Mouse (Mus musculus) liver, embryonic 13.5 days (tissue): Measurements from ENCODE around the gene Rps11. TPM values are rescaled to one million over a fixed set of nuclear protein-coding genes. Genes with fewer than 3 reads are reported as not detected.
A peak's percentile ranks its signal among the peaks of the same experiment; 100 is the strongest.
"Not testable (repeated sequence)": the region's sequence is repeated elsewhere in the genome, so short reads cannot be mapped to it uniquely, and the experiment has no call there.

Source experiments
- ATAC-seq: fragments of 200-750 bp; cut with Nextera tagmentation; 2 replicates; pipeline ENCODE4 v1.8.0; 2017; ENCODE audit warnings: low read depth, mild to moderate bottlenecking, moderate number of reproducible peaks, moderate library complexity
- DNase-seq: peaks from one replicate; pipeline ENCODE4 v3.0.0; 2022
- H3K27ac ChIP-seq: fragments of 300-500 bp; sonication (generic); 2 replicates; pipeline ENCODE4 v1.5.1; 2015; ENCODE audit warnings: moderate library complexity, mild to moderate bottlenecking, inconsistent platforms
- H3K27me3 ChIP-seq: fragments of 300-500 bp; sonication (generic); 2 replicates; pipeline ENCODE4 v1.6.1; 2015; ENCODE audit warnings: mild to moderate bottlenecking, inconsistent platforms
- H3K36me3 ChIP-seq: fragments of 300-500 bp; sonication (generic); 2 replicates; pipeline ENCODE4 v1.6.1; 2015; ENCODE audit warnings: mild to moderate bottlenecking, inconsistent platforms
- H3K4me1 ChIP-seq: fragments of 300-500 bp; sonication (generic); replicated peaks from 2 replicates; pipeline ENCODE4 v1.6.1; 2015; ENCODE audit warnings: inconsistent platforms
- H3K4me2 ChIP-seq: fragments of 300-500 bp; sonication (generic); 2 replicates; pipeline ENCODE4 v1.6.1; 2015; ENCODE audit warnings: inconsistent platforms, mild to moderate bottlenecking, moderate library complexity
- H3K4me3 ChIP-seq: fragments of 300-500 bp; sonication (generic); replicated peaks from 2 replicates; pipeline ENCODE4 v1.5.1; 2015; ENCODE audit warnings: mild to moderate bottlenecking, inconsistent platforms
- H3K9ac ChIP-seq: fragments of 300-500 bp; sonication (generic); 2 replicates; pipeline ENCODE4 v1.6.1; 2015; ENCODE audit warnings: mild to moderate bottlenecking, inconsistent platforms
- H3K9me3 ChIP-seq: fragments of 300-500 bp; sonication (generic); replicated peaks from 2 replicates; pipeline ENCODE4 v1.6.1; 2016; ENCODE audit warnings: inconsistent platforms
- WGBS: fragments of 180-500 bp; shearing (Covaris S2); methylation state at CpG from one replicate; pipeline ENCODE4 v1.1.7; 2015; ENCODE audit not compliant: insufficient replicate concordance; 5-methylcytosine and 5-hydroxymethylcytosine counted together
- polyA plus RNA-seq: library from polyadenylated mRNA; unstranded; fragments of >200 nt; fragmentation: Nextera tagmentation; extraction: Ambion mirVana; gene quantifications from 2 replicates; pipeline ENCODE4 v1.2.1, GENCODE M21; 2015

Rps11 gene
- 1,277 and 1,372 TPM in 2 replicates for polyA plus RNA-seq

DNA sequence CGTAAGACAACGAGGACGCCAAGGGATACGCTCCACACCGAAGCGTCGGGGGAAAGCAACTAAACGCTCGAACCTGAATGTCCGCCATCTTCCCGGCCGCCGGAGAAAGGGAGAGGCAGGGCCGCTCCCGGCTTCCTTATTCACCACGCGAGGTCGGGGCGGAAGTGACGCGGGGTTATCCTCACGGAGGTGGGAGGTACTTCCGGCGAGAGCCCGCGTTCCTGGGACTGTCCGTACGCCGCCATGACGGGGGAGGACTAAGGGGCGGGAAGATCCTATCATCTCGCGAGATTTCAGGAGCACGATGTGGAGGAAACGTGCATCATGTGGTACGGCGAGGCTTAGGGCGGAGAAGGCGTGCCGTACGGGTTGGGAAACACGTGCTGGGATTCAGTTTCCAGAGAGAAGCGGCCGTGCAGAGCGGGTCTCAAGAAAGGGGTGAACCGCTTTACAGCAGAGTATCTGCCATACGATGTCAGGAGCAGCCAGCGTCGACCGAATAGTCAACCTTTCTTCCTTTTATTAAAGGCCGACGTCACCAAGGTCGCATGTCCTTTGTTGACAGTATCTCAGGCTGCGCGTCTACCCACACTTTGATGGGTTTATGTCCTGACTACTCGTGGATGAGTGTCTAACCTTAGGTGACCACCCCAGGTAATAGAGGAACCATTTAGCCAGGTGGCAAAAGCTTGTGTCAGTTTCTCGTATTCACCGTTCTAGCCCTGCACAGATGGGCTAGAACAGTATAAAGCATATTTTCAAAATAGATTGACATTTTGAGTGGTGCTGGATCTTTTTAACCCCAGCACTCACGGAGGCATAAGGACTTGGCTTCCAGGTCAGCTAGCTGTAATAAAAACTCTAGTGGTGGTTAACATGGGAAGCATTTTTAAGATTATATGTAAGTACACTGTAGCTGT is at the start of gene Rps11:
Gene Rps11 (minus strand): TSS at position 216 of the 920 bp plus-strand sequence.
- Histone ChIP-seq H3K9ac (peak within 1 kb of the TSS; percentile 98), H3K4me3 (peak within 1 kb of the TSS; percentile 95), H3K9me3 (no peaks in the 10 kb centered on the region), H3K27me3 (no peaks in the 10 kb centered on the region), H3K36me3 (peaks cover 73% of the 10 kb centered on the region), H3K4me1 (peaks cover 79% of the 10 kb centered on the region), H3K27ac (peak within 1 kb of the TSS; percentile 94), H3K4me2 (peak within 1 kb of the TSS; percentile 94)
- WGBS, result under 1% methylated on average over 59 of the region's 59 CpGs
- ATAC-seq (peak; percentile 78), DNase-seq (peak; percentile 99)

DNA sequence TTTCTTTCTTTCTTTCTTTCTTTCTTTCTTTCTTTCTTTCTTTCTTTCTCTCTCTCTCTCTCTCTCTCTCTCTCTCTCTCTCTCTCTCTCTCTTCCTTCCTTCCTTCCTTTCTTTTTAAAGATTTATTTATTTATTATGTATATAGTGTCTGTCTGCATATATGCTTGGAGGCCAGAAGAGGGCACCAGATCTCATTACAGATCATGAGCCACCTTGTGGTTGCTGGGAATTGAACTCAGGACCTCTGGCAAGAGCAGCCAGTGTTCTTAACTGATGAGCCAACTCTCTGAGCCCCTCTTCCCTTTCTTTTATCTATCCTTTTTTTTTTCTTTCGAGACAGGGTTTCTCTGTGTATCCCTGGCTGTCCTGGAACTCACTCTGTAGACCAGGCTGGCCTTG is 49.5 kb upstream of the Rps11 start:
- not testable (repeated sequence) for ATAC-seq, H3K4me3 ChIP-seq, H3K9ac ChIP-seq, H3K27ac ChIP-seq, H3K36me3 ChIP-seq, H3K4me2 ChIP-seq, DNase-seq, H3K4me1 ChIP-seq
- 25% methylated on average over 1 of the region's 1 CpGs for WGBS
- peaks cover 93% of the 10 kb centered on the region for H3K27me3 ChIP-seq
- H3K9me3 ChIP-seq, result peaks cover 23% of the 10 kb centered on the region

DNA sequence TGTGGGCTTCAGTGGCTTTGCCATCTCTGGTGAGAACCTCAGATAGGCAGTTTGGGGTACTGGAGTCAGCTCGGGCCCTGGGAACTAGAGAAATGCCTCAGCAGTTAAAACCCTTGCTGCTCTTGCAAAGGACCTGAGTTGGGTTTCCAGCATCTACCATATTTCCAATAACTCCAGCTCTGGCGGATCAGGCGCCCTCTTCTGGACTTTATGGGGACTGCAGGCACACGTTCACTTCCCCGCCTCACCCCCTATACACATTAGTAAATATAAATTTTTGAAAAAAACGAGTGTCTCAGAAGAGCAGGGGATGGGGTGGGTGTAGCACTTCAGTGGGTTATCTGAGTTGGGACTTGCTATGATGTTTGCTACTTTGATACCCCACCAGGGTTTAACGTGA is 48.7 kb upstream of the Rps11 start:
- H3K4me2 ChIP-seq, result no peak overlapping the region
- H3K4me3 ChIP-seq, result no peak overlapping the region
- H3K4me1 ChIP-seq, result peaks cover 5% of the 10 kb centered on the region; the same call in 1 of the 2 replicates
- no peak overlapping the region for H3K9ac ChIP-seq
- no peak overlapping the region for H3K27ac ChIP-seq
- H3K9me3 ChIP-seq, result peaks cover 27% of the 10 kb centered on the region
- WGBS, result 48% methylated on average over 7 of the region's 7 CpGs
- peaks cover 93% of the 10 kb centered on the region for H3K27me3 ChIP-seq
- peak; percentile 32 for DNase-seq
- no peaks in the 10 kb centered on the region for H3K36me3 ChIP-seq
- no peak for ATAC-seq

DNA sequence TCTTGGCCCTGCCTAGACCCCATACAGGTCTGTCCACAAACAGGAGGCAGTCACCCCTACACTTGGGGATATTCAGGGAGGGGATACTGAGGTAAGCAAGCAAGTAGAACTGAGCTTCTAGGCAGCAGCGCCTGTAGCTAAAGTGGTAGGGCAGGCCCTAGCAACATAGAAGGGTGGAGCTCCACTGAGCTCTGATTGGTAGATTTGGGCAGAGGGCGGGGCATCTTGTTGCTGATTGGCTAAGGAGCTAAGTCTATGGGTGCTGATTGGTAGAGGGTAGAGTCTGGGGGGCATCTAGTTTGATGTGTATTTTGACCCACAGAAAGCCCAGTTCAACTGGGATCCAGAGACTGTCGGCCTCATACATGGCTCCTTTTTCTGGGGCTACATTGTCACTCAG is 45.3 kb upstream of the Rps11 start:
- Histone ChIP-seq H3K27me3 (peaks cover 93% of the 10 kb centered on the region), H3K9ac (no peak overlapping the region), H3K9me3 (peaks cover 27% of the 10 kb centered on the region), H3K4me2 (no peak overlapping the region), H3K27ac (no peak overlapping the region), H3K36me3 (no peaks in the 10 kb centered on the region), H3K4me1 (no peaks in the 10 kb centered on the region), H3K4me3 (no peak overlapping the region)
- ATAC-seq (no peak), DNase-seq (no peak)
- 71% methylated on average over 3 of the region's 3 CpGs for WGBS

DNA sequence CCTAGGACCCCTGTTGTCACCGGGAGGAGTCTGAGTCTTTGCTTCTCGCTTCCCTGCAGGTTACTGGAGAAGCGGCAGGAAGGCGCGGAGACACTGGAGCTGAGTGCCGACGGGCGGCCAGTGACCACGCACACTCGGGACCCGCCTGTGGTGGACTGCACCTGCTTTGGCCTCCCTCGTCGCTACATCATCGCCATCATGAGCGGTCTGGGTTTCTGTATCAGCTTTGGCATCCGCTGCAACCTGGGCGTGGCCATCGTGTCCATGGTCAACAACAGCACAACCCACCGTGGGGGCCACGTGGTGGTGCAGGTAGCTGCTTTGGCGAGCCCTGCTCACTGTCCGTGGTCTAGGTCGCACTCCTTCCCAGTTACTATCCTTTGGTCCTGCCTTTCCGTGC is 44.4 kb upstream of the Rps11 start:
- peaks cover 6% of the 10 kb centered on the region for H3K4me1 ChIP-seq
- no peaks in the 10 kb centered on the region for H3K36me3 ChIP-seq
- peaks cover 94% of the 10 kb centered on the region for H3K27me3 ChIP-seq
- H3K27ac ChIP-seq, result no peak overlapping the region
- DNase-seq, result no peak
- H3K4me2 ChIP-seq, result no peak overlapping the region
- peaks cover 27% of the 10 kb centered on the region for H3K9me3 ChIP-seq
- no peak overlapping the region for H3K4me3 ChIP-seq
- ATAC-seq, result no peak
- H3K9ac ChIP-seq, result no peak overlapping the region
- 7% methylated on average over 24 of the region's 24 CpGs for WGBS

DNA sequence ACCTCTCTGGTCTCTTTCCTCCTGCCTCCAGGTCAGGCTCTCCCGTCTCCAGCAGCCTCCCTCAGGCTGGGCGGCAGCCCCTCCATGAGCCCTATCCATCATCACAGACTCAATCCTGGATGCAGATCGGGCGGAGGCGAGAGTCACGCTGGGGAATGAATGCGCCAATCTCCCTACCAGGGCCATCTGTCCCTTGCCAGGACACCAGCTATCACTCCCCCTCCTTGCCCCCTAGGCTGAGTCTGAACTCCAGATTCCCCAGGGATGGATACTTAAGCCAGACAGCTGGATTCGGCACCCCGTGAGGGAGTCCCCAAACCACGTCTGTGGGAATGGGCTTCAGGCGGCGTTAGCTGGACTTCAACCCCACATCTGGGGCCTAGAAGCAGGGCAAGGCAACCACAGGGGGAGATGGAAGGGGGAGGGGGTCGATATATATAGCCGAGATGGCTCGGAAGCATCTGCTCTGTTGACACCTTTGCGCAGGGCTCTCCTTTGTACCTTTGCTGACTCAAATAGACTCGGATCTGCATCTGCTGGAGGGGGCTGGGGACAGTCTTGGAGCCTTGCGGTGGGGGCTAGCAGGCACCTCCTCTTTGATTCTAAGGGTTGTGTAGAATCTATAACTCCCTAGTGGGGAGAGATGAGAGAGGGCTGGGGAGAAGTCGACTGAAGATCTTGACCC is 43.7 kb upstream of the Rps11 start:
- no peak overlapping the region for H3K4me3 ChIP-seq

DNA sequence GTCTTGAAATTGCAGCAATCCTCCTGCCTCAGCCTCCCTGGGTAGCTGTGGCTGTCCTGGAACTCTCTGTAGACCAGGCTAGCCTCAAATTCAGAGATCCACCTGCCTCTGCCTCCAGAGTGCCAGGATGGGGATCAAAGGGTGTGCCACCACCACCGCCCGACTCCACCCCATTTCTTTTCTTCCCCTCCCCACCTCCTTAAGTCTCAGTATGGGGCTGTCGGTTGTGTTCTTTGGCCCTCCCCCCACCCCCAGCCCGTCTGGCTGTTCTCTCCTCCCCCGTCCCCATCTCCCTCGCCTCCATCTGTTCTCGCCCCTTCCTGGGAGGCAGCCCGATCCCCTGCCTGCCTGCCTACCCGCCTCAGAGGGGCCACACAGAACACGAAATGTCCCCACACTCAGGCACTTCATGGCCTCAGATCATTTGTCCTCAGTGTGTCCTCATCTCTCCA is 42.7 kb upstream of the Rps11 start:
- Histone ChIP-seq H3K27ac (no peak overlapping the region), H3K4me3 (no peak overlapping the region), H3K27me3 (peaks cover 97% of the 10 kb centered on the region), H3K9me3 (peaks cover 19% of the 10 kb centered on the region), H3K4me2 (no peak overlapping the region), H3K4me1 (peaks cover 16% of the 10 kb centered on the region), H3K36me3 (no peaks in the 10 kb centered on the region), H3K9ac (no peak overlapping the region)
- WGBS, result 16% methylated on average over 10 of the region's 10 CpGs
- DNase-seq (no peak), ATAC-seq (no peak)

More for the DNA sequence above, 43.7 kb upstream of the Rps11 start:
- no peaks in the 10 kb centered on the region for H3K36me3 ChIP-seq
- no peak overlapping the region for H3K27ac ChIP-seq
- no peak for DNase-seq
- H3K4me2 ChIP-seq, result no peak overlapping the region
- H3K27me3 ChIP-seq, result peaks cover 97% of the 10 kb centered on the region
- ATAC-seq, result no peak
- WGBS, result 6% methylated on average over 19 of the region's 19 CpGs
- no peak overlapping the region for H3K9ac ChIP-seq
- peaks cover 25% of the 10 kb centered on the region for H3K9me3 ChIP-seq
- peaks cover 8% of the 10 kb centered on the region for H3K4me1 ChIP-seq

DNA sequence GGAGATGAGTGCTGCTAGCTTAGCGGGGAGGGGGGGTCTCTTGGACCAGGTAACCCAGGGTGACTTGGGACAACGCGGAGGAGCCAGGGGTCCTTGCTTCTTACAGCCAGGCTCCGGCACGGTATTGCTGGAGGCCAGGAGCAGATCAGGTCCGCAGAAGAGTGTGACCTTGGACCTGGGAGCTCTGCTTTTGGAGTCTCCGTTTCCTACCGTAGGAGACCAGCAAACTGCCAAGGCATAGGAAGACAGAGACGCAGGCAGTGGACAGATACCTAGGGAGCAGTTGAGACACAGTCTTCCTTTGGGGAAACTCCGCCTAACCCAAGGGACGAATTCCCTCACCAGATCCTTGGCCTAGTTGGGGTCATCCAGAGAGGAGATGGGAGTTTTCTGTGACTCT is 41.5 kb upstream of the Rps11 start:
- H3K4me2 ChIP-seq, result no peak overlapping the region
- H3K36me3 ChIP-seq, result peaks cover 2% of the 10 kb centered on the region; the same call in 1 of the 2 replicates
- no peak overlapping the region for H3K27ac ChIP-seq
- H3K27me3 ChIP-seq, result peaks cover 85% of the 10 kb centered on the region
- 40% methylated on average over 11 of the region's 11 CpGs for WGBS
- H3K9me3 ChIP-seq, result peaks cover 19% of the 10 kb centered on the region
- no peak overlapping the region for H3K4me3 ChIP-seq
- no peak for DNase-seq
- no peak overlapping the region for H3K9ac ChIP-seq
- ATAC-seq, result no peak
- H3K4me1 ChIP-seq, result peaks cover 20% of the 10 kb centered on the region

DNA sequence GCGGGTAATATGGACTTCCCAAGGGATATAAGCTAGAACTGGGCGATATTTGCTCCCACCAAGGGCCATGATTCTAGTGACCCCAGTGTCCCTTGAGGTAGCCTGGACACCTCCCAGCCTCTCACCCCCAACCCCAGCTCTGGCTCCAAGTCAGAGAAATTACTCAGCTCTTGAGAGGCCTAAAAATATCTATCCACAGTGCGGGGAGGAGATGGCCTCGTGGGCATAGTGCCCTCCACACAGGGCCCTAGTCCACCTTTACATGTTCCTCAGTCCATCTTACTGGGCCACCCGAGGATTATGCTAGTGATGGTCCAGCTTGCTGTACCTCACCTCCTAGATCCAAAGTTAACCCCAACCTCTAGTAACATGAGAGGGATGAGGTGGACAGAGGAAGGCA is 40.6 kb upstream of the Rps11 start:
- Histone ChIP-seq H3K36me3 (peaks cover 10% of the 10 kb centered on the region; the same call in 1 of the 2 replicates), H3K4me3 (no peak overlapping the region), H3K27me3 (peaks cover 76% of the 10 kb centered on the region), H3K9me3 (peaks cover 14% of the 10 kb centered on the region), H3K27ac (no peak overlapping the region), H3K4me2 (no peak overlapping the region), H3K4me1 (peaks cover 20% of the 10 kb centered on the region), H3K9ac (no peak overlapping the region)
- no peak for DNase-seq
- 50% methylated on average over 5 of the region's 5 CpGs for WGBS
- ATAC-seq, result no peak

DNA sequence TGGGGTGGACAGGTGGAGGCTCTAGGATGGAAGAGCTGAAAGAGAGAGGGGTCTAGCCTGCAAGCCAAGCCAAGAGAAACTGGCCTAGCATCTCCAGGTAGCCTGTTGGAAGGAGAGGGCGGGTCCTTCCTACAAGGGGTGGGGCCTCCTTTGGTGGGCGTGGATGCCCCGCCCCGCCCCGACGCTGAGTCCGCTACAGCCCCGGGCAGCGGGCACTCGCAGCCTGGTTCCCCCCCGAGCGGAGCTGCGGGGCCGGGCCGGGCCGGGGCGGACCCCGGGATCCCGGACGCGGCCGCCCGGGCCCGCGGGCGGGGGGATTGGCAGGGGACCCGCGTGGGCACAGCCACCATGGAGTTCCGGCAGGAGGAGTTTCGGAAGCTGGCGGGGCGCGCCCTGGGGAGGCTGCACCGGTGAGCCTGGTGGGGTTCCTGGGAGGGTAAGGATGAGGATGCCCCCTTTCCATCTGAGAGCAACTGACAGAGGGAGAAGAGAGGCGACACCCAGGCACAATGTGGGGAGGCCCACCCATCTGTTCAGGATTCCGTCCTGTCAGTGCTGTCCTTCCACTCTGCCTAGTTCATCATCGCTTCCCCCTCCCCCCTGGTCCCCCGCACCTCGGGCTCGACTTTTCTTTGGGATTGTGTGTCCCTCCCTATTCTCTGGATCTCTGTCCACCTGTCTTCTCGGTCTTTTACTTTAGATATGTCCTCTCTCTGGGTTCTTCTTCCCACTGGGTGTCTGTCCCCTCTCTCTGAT is 39.7 kb upstream of the Rps11 start, which contains the start of gene Slc17a7:
Gene Slc17a7 (plus strand): TSS at position 215 of the 756 bp plus-strand sequence.
- peak; percentile 35; the same call in 1 of the 2 replicates for ATAC-seq
- Histone ChIP-seq H3K9ac (peak within 1 kb of the TSS; percentile 53), H3K27ac (no peak within 1 kb of the TSS), H3K36me3 (peaks cover 19% of the 10 kb centered on the region; the same call in 1 of the 2 replicates), H3K27me3 (peaks cover 67% of the 10 kb centered on the region), H3K4me1 (peaks cover 20% of the 10 kb centered on the region), H3K9me3 (peaks cover 5% of the 10 kb centered on the region; the same call in 1 of the 2 replicates), H3K4me2 (peak within 1 kb of the TSS; percentile 72), H3K4me3 (peak within 1 kb of the TSS; percentile 59)
- peak; percentile 40 for DNase-seq
- WGBS, result 2% methylated on average over 38 of the region's 41 CpGs
